Mouse (Mus musculus) embryonic facial prominence, embryonic 14.5 days (tissue): ENCODE measurements around the gene Pitpnm2. TPM values are rescaled to one million over a fixed set of nuclear protein-coding genes. Genes with fewer than 3 reads are reported as not detected.
A peak's percentile ranks its signal among the peaks of the same experiment; 100 is the strongest.

Source experiments
- ATAC-seq: fragments of 200-750 bp; cut with Nextera tagmentation; 2 replicates; pipeline ENCODE4 v1.8.0; 2017; ENCODE audit warnings: low read depth, moderate number of reproducible peaks, moderate TSS enrichment
- DNase-seq: peaks from one replicate; pipeline ENCODE4 v3.0.0-alpha.2; 2015; ENCODE audit warnings: low spot score
- H3K27ac ChIP-seq: fragments of 300-500 bp; sonication (generic); replicated peaks from 2 replicates; pipeline ENCODE4 v1.5.1; 2014; ENCODE audit warnings: low read depth, mild to moderate bottlenecking, low read length, moderate library complexity
- H3K27me3 ChIP-seq: fragments of 300-500 bp; sonication (generic); replicated peaks from 2 replicates; pipeline ENCODE4 v1.6.1; 2014; ENCODE audit warnings: low read length; ENCODE audit not compliant: control insufficient read depth, insufficient read depth
- H3K36me3 ChIP-seq: fragments of 300-500 bp; sonication (generic); 2 replicates; pipeline ENCODE4 v1.6.1; 2014; ENCODE audit warnings: low read length, mixed read lengths; ENCODE audit not compliant: control insufficient read depth, insufficient read depth
- H3K4me1 ChIP-seq: fragments of 300-500 bp; sonication (generic); 2 replicates; pipeline ENCODE4 v1.6.1; 2014; ENCODE audit warnings: antibody characterized with exemption, low read length; ENCODE audit not compliant: control insufficient read depth, insufficient read depth
- H3K4me2 ChIP-seq: fragments of 300-500 bp; sonication (generic); 2 replicates; pipeline ENCODE4 v1.6.1; 2014; ENCODE audit warnings: low read depth, mild to moderate bottlenecking, low read length, moderate library complexity, mixed read lengths
- H3K4me3 ChIP-seq: fragments of 300-500 bp; sonication (generic); 2 replicates; pipeline ENCODE4 v1.5.1; 2014; ENCODE audit warnings: low read depth, mild to moderate bottlenecking, low read length
- H3K9ac ChIP-seq: fragments of 300-500 bp; sonication (generic); 2 replicates; pipeline ENCODE4 v1.6.1; 2014; ENCODE audit warnings: low read depth, mild to moderate bottlenecking, low read length, moderate library complexity, mixed read lengths
- H3K9me3 ChIP-seq: fragments of 300-500 bp; sonication (generic); 2 replicates; pipeline ENCODE4 v1.6.1; 2016; ENCODE audit warnings: low read length; ENCODE audit not compliant: control insufficient read depth
- WGBS: fragments of 180-500 bp; shearing (Covaris S2); extraction: QIAGEN DNeasy Blood & Tissue Kit; methylation state at CpG from one replicate; pipeline ENCODE4 v1.1.7; 2014; 5-methylcytosine and 5-hydroxymethylcytosine counted together
- polyA plus RNA-seq: library from polyadenylated mRNA; unstranded; fragments of >200 nt; fragmentation: Nextera tagmentation; extraction: Ambion mirVana; gene quantifications from 2 replicates; pipeline ENCODE4 v1.2.1, GENCODE M21; 2014

Pitpnm2 gene
- polyA plus RNA-seq, 1 experiment from 2014 or later = 7.6 TPM

- Histone ChIP-seq H3K4me3 (no peak overlapping the region), H3K9me3 (no peaks in the 10 kb centered on the region), H3K27ac (no peak overlapping the region), H3K9ac (no peak overlapping the region), H3K4me1 (peaks cover 26% of the 10 kb centered on the region), H3K4me2 (no peak overlapping the region), H3K36me3 (no peaks in the 10 kb centered on the region), H3K27me3 (no peaks in the 10 kb centered on the region)
- ATAC-seq = no peak
- WGBS = 86% methylated on average over 5 of the region's 5 CpGs
- no peak for DNase-seq
These were observed 67.5 kb downstream of the Pitpnm2 start for GRCm38 (mm10) chr5:124182097-124182496.

DNA sequence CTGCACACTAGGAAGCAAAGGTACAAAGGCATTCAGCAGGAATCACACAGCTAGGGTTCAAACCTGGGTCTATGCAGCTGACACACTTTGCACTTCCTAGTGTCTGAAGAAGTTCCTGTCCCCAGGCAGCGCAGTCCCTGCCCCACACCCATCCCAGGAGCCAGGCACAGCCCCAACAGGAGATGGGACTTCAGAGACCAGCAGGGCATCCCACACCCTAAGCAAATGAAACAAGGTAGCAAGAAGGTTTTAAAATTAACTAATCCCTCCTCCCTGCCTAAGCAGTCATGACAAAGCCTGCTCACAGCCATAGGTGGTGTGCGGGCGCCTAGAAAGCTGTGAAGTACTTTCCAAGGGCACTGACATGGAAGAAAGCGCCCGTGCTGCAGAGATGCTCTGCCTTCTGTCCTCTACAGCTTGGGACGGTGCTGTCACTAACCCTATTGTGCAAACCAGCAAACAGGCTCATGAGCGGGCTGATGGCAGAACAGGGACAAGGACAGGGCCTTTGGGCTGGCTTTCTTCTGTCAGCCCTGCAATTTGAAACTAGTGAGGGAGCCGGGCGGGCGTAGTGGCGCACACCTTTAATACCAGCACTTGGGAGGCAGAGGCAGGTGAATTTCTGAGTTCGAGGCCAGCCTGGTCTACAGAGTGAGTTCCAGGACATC is 68.9 kb downstream of the Pitpnm2 start:
- Histone ChIP-seq H3K9ac (no peak overlapping the region), H3K27ac (no peak overlapping the region), H3K36me3 (no peaks in the 10 kb centered on the region), H3K4me1 (peaks cover 15% of the 10 kb centered on the region), H3K4me2 (no peak overlapping the region), H3K4me3 (no peak overlapping the region), H3K9me3 (no peaks in the 10 kb centered on the region), H3K27me3 (no peaks in the 10 kb centered on the region)
- WGBS = 76% methylated on average over 12 of the region's 12 CpGs
- ATAC-seq = no peak
- no peak for DNase-seq

- no peak overlapping the region for H3K4me2 ChIP-seq
- peaks cover 3% of the 10 kb centered on the region for H3K4me1 ChIP-seq
- H3K36me3 ChIP-seq = no peaks in the 10 kb centered on the region
- H3K4me3 ChIP-seq = no peak overlapping the region
- 84% methylated on average over 4 of the region's 4 CpGs for WGBS
- no peaks in the 10 kb centered on the region for H3K27me3 ChIP-seq
- no peak for DNase-seq
- no peak overlapping the region for H3K27ac ChIP-seq
- H3K9ac ChIP-seq = no peak overlapping the region
- H3K9me3 ChIP-seq = no peaks in the 10 kb centered on the region
- ATAC-seq = no peak
These were observed 70.1 kb downstream of the Pitpnm2 start for GRCm38 (mm10) chr5:124179411-124179810.

GRCm38 (mm10) chr5:124176726-124177132 is 72.8 kb downstream of the Pitpnm2 start:
- H3K27ac ChIP-seq = no peak overlapping the region

GRCm38 (mm10) chr5:124175138-124175537 is 74.4 kb downstream of the Pitpnm2 start:
- DNase-seq = peak; percentile 86
- H3K27me3 ChIP-seq = no peaks in the 10 kb centered on the region

More at GRCm38 (mm10) chr5:124176726-124177132, 72.8 kb downstream of the Pitpnm2 start:
- H3K4me3 ChIP-seq = no peak overlapping the region
- ATAC-seq (no peak), DNase-seq (peak; percentile 53)
- no peaks in the 10 kb centered on the region for H3K4me1 ChIP-seq
- no peaks in the 10 kb centered on the region for H3K27me3 ChIP-seq
- H3K4me2 ChIP-seq = no peak overlapping the region
- H3K36me3 ChIP-seq = no peaks in the 10 kb centered on the region
- H3K9ac ChIP-seq = no peak overlapping the region
- H3K9me3 ChIP-seq = no peaks in the 10 kb centered on the region
- WGBS = 31% methylated on average over 7 of the region's 7 CpGs

DNA sequence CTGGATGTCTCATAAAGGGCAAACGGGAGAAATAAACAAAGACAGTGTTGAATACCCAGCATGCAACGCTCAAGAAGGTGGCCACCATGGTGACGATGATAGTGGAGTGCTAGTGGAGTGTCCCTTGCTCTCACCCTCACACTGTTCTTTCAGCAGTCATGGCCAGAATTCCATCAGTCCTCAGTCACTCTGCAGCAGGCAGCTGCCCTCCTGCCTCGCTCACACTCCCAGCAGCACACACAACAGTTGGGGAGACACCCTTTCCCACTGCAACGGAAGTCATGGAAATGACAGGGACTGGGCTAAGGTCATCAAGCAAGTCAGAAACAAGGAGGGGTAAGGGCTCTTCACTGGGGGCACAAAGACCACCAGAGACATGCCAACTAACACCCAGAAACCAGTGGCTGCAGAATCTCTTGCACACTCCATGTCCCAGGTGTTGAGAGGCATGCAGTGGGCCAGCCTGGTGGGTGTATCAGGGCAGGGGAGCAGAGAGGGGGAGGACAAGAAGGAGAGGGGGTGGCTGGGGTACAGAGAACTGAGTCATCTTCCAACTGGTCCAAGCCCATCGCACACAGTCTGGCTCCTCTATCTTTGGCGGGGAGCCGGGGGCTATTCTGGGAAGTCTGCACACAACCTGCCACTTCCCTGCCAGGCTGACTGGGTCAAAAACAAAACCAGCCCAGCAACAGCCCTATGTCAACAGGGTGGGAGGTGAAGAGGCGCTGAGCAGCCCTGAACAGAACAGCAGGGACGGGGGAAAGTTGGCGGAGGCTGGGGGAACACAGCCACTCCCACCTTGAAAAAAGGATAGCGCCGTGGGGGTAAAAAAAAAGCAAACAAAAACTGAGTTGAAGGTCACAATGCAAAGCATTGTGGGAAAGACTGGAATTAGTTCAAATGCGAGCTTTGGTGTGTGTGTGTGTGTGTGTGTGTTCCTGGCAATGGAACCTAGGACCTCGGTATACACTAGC is 76.3 kb downstream of the Pitpnm2 start:
- WGBS = 75% methylated on average over 14 of the region's 15 CpGs

More at GRCm38 (mm10) chr5:124175138-124175537, 74.4 kb downstream of the Pitpnm2 start:
- H3K9me3 ChIP-seq = no peaks in the 10 kb centered on the region
- no peak overlapping the region for H3K4me3 ChIP-seq
- no peak overlapping the region for H3K9ac ChIP-seq
- peak; percentile 77 for ATAC-seq
- H3K36me3 ChIP-seq = no peaks in the 10 kb centered on the region
- no peak overlapping the region for H3K27ac ChIP-seq
- no peaks in the 10 kb centered on the region for H3K4me1 ChIP-seq
- WGBS = 54% methylated on average over 4 of the region's 4 CpGs
- H3K4me2 ChIP-seq = no peak overlapping the region

DNA sequence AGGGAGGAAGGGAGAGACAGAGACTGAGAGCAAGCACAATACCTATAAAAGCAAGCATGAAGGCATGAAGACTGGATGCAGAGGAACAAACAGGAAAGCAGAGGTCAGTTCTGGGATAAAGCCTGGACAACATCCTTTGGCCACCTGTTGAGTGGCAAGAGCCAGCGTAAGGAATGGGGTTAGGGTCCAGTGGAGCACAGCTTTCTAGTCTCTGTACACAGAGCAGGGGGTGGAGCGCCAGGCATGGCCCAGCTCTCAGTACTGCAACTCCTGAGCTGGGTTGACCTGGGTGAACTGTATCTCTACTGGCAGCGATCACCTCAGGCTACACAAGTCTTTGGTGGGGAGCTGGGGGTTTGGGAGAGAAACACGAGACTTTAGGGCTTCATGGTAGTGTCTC is 77.3 kb downstream of the Pitpnm2 start:
- no peaks in the 10 kb centered on the region for H3K9me3 ChIP-seq
- H3K4me1 ChIP-seq = peaks cover 7% of the 10 kb centered on the region
- ATAC-seq (no peak), DNase-seq (no peak)
- H3K27ac ChIP-seq = no peak overlapping the region
- H3K9ac ChIP-seq = no peak overlapping the region
- no peaks in the 10 kb centered on the region for H3K36me3 ChIP-seq
- no peak overlapping the region for H3K4me2 ChIP-seq
- no peaks in the 10 kb centered on the region for H3K27me3 ChIP-seq
- no peak overlapping the region for H3K4me3 ChIP-seq
- WGBS = 83% methylated on average over 4 of the region's 4 CpGs

More for the DNA sequence above, 76.3 kb downstream of the Pitpnm2 start:
- H3K9me3 ChIP-seq = no peaks in the 10 kb centered on the region
- no peak overlapping the region for H3K9ac ChIP-seq
- H3K4me2 ChIP-seq = no peak overlapping the region
- no peak overlapping the region for H3K4me3 ChIP-seq
- no peak overlapping the region for H3K27ac ChIP-seq
- no peaks in the 10 kb centered on the region for H3K4me1 ChIP-seq
- DNase-seq (peak; percentile 17), ATAC-seq (0 out of 2 replicates have a peak, but pooled peaks have one; percentile 24)
- no peaks in the 10 kb centered on the region for H3K27me3 ChIP-seq
- H3K36me3 ChIP-seq = no peaks in the 10 kb centered on the region

DNA sequence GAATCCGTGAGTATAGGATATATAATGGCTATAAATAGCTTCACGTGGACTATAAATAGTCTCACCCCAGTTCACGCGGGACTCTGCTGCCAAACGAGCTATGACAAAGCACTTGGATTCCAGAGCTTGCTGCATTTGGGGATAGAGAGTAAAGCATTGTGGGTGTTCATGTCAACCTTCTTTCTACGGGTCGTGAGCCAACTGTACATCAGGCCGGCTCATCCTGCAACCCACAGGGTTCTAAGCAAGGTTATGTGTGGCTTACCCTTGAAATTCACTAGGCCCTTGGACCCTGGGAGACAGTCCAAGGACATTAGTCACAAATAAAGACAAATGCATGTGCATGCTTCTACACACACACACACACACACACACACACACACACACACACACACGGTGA is 77.8 kb downstream of the Pitpnm2 start:
- Histone ChIP-seq H3K9me3 (no peaks in the 10 kb centered on the region), H3K27ac (no peak overlapping the region), H3K36me3 (no peaks in the 10 kb centered on the region), H3K4me1 (peaks cover 11% of the 10 kb centered on the region), H3K4me3 (no peak overlapping the region), H3K27me3 (no peaks in the 10 kb centered on the region), H3K4me2 (no peak overlapping the region), H3K9ac (no peak overlapping the region)
- DNase-seq = peak; percentile 19
- 71% methylated on average over 9 of the region's 9 CpGs for WGBS
- no peak for ATAC-seq
